Mouse (Mus musculus): ENCODE measurements around the gene Ube2l6. TPM values are rescaled to one million over a fixed set of nuclear protein-coding genes. Genes with fewer than 3 reads are reported as not detected.
A peak's percentile ranks its signal among the peaks of the same experiment; 100 is the strongest.

Gene Ube2l6
- 424 and 462 TPM in 2 replicates for total RNA-seq (2015; ENCODE audit: low replicate concordance)
- 282 and 312 TPM in 2 replicates for total RNA-seq (2017; ENCODE audit: low replicate concordance)

DNA sequence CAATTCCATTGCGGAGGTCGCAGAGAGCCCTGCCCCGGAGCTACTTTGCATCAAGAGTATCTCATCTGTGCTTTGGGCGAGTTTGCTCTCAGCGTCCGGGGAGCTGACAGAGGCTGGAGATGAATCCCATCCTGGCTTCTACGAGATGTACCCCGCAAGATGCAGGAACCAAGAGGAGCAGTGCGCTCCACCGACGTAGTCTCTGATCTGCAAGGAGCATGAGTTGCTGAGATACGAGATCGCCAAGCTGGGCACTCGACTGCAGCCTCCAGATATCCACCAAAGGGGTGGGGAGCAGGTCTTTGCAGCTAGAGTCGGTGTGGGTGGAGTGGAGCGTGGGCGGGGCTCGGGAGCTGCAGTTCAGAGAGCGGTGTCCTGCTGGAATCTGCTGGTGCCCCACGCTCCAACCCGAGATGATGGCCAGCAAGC lies at the start of gene Ube2l6:
Gene Ube2l6, plus strand, starts transcription at position 336 of the 429 bp plus-strand sequence.
- ATAC-seq (replicated peaks; ENCODE audit: low FRiP score, poor library complexity, severe bottlenecking): peak; percentile 91

- no peak for ATAC-seq (replicated peaks; ENCODE audit: low FRiP score, poor library complexity, severe bottlenecking)
Measured at GRCm38 (mm10) chr2:84750115-84750514, 48.5 kb upstream of the Ube2l6 start.

GRCm38 (mm10) chr2:84756245-84756644 lies 42.4 kb upstream of the Ube2l6 start:
- ATAC-seq (replicated peaks; ENCODE audit: low FRiP score, poor library complexity, severe bottlenecking): no peak

DNA sequence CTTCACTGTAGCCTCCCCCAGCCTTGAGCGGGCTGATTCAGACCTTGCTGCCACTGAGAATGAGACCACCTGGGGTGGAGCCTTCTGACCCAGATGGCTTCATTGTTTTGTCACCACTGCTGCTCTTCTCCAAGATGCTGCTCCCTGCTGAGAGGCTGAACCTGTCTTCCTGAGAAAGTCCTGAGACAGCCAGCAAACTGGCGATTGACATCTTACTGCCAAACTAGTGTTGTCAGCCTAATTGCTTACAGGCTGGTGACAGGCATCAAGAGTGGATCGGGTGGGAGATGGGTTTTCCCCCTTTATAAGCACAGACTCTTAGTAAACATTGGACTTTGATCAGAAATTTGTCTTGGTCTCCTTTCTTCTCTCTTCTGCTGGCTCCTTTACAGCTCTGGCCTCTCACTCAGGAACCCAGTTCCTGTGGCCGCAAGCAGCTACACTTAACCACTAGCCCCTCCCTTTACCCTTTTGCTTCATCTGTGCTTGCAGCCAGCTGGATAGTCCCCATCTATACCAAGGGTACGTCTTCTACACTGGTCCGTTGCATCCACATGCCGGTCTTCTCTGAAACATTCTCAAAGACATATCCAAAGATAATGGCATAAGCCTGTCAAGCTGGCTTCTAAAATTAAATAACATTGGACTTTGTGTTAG lies 41.5 kb upstream of the Ube2l6 start:
- ATAC-seq (replicated peaks; ENCODE audit: low FRiP score, poor library complexity, severe bottlenecking): no peak

GRCm38 (mm10) chr2:84758542-84759127 lies 40.0 kb upstream of the Ube2l6 start:
- ATAC-seq (replicated peaks; ENCODE audit: low FRiP score, poor library complexity, severe bottlenecking): peak; percentile 87

DNA sequence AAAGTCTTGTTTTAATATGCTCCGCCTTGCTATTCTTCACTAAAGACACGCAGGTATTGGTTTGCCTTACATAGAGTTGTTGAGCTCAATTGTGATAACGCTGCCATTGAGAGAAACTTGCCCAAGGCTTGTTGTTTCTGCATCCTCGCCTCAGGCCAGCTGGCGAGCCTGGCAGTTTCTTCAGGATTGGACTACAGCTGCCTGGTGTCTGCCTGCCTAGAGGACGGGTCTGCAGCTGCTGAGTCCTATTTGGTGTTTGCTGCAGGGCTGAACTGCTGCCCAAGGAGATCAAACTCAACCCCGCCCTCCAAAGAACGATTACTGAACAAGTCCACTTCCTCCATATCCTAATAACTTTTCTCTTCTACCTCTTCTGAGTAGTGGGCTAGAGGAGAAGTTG lies 37.9 kb upstream of the Ube2l6 start:
- ATAC-seq (replicated peaks; ENCODE audit: low FRiP score, poor library complexity, severe bottlenecking): no peak

DNA sequence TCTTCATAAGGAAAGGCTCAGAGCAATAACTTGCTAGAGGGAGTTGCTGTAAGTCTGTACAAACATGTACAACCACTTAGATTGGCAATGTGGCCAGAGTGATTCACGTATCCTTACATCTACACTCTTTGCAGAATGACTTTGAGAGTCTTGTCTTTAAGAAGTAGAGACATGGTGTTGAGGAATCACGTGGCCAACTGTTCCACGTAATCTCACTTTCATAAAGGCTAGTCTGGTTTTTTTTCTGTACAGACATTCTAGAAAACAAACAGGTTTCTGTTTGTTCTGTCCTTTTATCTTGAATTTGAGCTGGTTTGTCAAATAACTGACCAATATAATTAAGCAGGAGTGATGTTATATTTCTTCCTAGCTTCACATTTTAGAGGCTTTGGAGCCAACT lies 37.3 kb upstream of the Ube2l6 start:
- no peak for ATAC-seq (replicated peaks; ENCODE audit: low FRiP score, poor library complexity, severe bottlenecking)

GRCm38 (mm10) chr2:84761840-84762239 lies 36.8 kb upstream of the Ube2l6 start:
- ATAC-seq (replicated peaks; ENCODE audit: low FRiP score, poor library complexity, severe bottlenecking): no peak

GRCm38 (mm10) chr2:84762295-84762694 lies 36.3 kb upstream of the Ube2l6 start:
- no peak for ATAC-seq (replicated peaks; ENCODE audit: low FRiP score, poor library complexity, severe bottlenecking)

- no peak for ATAC-seq (replicated peaks; ENCODE audit: low FRiP score, poor library complexity, severe bottlenecking)
Measured at GRCm38 (mm10) chr2:84762818-84763217, 35.8 kb upstream of the Ube2l6 start.

GRCm38 (mm10) chr2:84770501-84770900 lies 28.1 kb upstream of the Ube2l6 start:
- ATAC-seq (replicated peaks; ENCODE audit: low FRiP score, poor library complexity, severe bottlenecking): no peak

DNA sequence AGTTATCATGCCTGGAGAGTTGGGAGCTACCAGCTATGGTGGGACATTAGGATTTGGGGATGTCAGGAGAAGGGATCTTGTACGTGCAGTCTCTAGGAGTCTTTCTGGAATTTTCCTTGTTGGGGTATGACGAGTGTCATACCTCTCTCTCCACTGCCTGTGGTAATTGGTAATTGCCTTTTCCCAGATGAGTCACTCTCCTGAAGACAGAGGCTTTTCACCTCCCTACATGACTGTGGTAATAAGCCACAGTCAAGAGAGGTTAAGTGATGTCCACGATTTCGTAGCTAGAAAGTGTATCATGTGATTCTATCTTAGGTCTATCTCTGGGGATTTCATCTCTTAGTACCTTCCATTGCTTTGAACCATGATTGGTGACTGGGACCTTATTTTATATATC lies 26.2 kb upstream of the Ube2l6 start:
- ATAC-seq (replicated peaks; ENCODE audit: low FRiP score, poor library complexity, severe bottlenecking): no peak

- no peak for ATAC-seq (replicated peaks; ENCODE audit: low FRiP score, poor library complexity, severe bottlenecking)
Measured at GRCm38 (mm10) chr2:84773195-84773594, 25.4 kb upstream of the Ube2l6 start.

DNA sequence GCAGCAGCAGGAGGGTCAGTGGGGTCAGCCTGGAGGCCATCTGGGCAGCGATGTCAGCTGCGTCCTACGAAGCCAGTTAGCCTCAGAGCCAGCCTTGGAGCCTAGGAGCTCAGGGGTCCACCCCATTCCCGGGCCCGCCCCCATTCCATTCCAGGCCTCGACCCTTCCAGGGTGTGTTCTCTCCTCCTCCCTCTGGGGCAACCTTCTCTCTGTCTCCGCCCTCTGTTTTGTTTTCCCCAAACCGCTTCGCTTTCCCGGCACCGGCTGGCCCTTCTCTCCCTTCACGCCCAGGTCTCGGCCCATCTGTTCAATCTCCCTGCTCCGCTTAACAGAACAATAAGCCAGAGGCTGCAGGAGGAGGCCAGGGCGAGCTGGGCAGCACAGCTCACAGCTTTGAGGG lies 23.9 kb upstream of the Ube2l6 start:
- ATAC-seq (replicated peaks; ENCODE audit: low FRiP score, poor library complexity, severe bottlenecking): no peak

DNA sequence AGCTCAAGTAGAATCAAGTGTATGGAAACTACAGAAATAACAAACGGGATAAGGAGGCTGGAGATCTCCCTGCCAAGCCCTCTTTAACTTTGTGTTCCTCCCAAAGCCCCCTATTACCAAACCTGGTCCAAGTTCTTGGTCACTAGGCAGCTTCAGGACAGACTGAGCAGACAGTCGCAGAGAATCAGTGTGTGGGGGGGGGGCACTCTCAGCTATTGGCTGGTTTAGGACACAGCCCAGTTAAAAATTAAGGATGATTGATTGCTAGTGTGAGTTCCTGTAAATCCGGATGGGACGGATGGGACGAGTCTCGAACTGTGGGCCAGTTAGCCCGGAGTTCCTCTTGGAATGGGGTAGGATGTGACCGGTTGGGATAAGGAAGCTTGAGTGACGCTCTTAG lies 23.4 kb upstream of the Ube2l6 start, which contains the start of gene Serping1:
Gene Serping1, minus strand, starts transcription at position 204 of the 400 bp plus-strand sequence.
- no peak for ATAC-seq (replicated peaks; ENCODE audit: low FRiP score, poor library complexity, severe bottlenecking)

DNA sequence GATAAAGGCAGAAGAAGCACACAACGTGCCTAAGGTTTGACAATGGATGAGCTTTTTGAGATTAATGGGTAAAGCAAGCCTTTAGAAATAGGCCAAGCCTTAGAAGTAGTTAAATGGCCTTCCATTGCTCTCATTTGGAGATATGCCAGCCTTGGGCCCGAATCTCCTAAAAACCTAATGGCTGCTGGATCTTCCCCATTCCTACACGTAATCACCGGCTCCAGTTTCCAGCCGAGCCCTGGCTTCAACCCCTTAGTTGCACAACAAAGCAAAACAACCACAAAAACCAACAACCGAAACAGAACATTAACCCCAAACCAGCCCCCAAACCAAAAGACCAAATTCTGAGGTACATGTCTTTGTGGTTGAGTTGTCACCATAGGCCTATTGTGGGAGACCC lies 23.0 kb upstream of the Ube2l6 start:
- no peak for ATAC-seq (replicated peaks; ENCODE audit: low FRiP score, poor library complexity, severe bottlenecking)

DNA sequence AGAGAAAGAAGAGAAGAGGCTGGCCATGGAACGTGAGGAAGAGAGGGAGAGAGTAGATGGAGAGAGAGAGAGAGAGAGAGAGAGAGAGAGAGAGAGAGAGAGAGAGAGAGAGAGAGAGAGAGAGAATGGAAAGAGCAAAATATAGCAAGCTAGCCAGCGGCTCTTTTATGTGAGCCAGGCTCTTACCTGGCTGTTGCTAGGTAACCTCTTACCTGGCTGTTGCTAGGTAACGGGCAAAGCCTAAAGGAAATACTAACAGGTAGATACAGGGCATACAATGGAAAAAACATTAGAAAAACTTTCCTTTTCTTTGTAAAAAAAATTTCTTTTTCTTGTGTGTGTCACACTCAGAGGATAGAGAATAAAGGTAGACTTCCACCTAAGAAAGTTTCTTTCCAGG lies 20.9 kb upstream of the Ube2l6 start:
- no peak for ATAC-seq (replicated peaks; ENCODE audit: low FRiP score, poor library complexity, severe bottlenecking)

DNA sequence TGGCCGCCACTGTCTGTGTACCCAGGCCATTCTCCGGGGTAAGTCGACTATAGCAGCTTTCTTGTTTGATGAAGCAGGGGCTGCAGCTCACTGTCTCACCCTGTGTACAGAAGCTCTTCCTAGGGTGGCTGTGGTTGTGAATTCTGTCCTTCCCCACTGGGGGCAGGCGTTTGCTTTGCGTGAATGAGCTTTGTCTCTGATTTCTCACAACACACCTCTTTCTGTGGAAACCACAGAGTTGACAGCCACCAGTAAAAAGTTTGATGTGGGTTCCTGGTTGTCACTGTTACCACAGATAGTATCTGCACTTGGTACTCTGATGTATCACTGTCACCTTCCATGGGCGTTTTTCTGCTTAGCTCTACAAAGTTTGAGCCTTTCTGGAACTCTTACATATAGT lies 19.4 kb upstream of the Ube2l6 start:
- ATAC-seq (replicated peaks; ENCODE audit: low FRiP score, poor library complexity, severe bottlenecking): peak; percentile 71; the same call in 1 of the 2 replicates

GRCm38 (mm10) chr2:84783315-84783714 lies 15.3 kb upstream of the Ube2l6 start:
- ATAC-seq (replicated peaks; ENCODE audit: low FRiP score, poor library complexity, severe bottlenecking): no peak

DNA sequence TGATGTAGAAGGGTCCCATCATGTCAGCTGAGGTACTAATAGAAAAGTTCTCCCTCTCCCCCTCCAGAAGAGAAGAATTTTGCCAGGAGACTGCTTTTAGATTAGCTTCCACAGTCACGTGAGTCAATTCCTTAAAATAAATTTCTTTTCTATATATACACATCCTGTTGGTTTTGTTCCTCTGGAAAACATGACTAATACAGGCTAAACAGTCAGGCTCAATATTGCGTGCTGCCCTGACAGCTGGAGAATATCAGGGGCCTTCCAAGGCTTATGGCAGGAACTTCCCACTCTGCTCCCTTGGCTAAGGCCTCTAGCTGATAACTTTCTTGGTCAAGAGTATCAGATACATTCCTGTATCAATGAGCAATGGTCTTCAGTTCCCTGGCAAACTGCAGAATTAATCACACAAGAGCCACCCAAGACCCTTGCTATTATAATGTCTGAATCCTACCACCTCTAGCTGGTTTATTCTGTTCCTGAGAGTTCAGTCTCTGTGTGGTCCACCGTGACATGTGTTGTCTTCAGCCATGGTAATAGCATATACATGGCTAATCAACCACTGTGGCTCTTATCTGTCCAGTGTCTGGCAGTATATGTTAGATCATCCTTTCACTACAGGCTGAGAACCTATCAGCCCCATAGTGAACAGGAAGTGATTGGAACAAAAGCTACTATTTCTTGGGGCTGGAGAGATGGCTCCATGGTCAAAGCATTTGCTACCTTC lies 14.6 kb upstream of the Ube2l6 start:
- ATAC-seq (replicated peaks; ENCODE audit: low FRiP score, poor library complexity, severe bottlenecking): 0 out of 2 replicates have a peak, but pooled peaks have one; percentile 30

- ATAC-seq (replicated peaks; ENCODE audit: low FRiP score, poor library complexity, severe bottlenecking): no peak
Measured at GRCm38 (mm10) chr2:84788316-84788715, 10.3 kb upstream of the Ube2l6 start.

All from erythroid progenitor cell, adult 5-6 weeks (primary cell).